Mouse (Mus musculus): Measurements from ENCODE around the gene Sgsm2. TPM values are rescaled to one million over a fixed set of nuclear protein-coding genes. Genes with fewer than 3 reads are reported as not detected.

Sgsm2 gene
- polyA plus RNA-seq, 1 experiment from 2014 or later, result 12.2 TPM

GRCm38 (mm10) chr11:74874630-74875029 lies 22.2 kb downstream of the Sgsm2 start:
- Histone ChIP-seq H3K9ac (no peak overlapping the region), H3K9me3 (no peaks in the 10 kb centered on the region), H3K4me3 (replicated peaks) (no peak overlapping the region), H3K4me1 (peaks cover 35% of the 10 kb centered on the region), H3K4me2 (no peak overlapping the region), H3K36me3 (replicated peaks) (0 out of 2 replicates have a peak, but pooled peaks cover 2% of the 10 kb centered on the region), H3K27me3 (no peaks in the 10 kb centered on the region), H3K27ac (no peak overlapping the region)
- WGBS, result 53% methylated on average over 3 of the region's 3 CpGs
- ATAC-seq (ENCODE audit: low FRiP score), result no peak

DNA sequence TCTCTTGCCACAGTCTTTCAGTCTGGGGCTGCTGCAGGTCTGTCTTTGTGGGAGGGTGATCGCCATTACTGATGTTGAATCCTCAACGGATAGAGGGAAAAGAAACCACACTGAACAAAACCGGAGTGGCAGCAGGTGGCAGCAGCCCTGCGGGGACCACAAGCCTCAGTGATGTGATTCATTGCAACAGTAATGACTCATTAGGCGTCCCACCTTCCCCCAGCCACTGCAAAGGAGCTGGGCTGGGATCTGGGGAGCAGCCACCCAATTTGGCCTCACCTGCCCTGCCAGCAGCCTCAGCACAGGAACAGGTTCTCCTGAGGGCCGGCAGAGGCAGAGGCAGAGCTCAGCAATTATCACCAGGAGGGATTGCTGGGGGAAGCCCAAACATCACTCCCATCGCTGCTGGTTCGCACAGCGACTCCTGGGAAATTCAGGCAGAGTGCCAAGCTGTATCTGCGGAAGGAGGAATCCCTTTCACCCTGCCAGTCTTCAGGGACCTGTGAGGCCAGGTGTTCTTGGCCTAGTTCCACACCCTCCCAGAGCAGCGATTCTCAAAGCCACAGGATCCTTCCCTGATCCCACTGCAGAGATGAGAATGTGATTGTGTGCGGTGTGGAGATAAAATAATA lies 25.8 kb downstream of the Sgsm2 start:
- Histone ChIP-seq H3K4me2 (peak overlapping the region; percentile 31), H3K4me1 (peaks cover 20% of the 10 kb centered on the region), H3K27ac (peak overlapping the region; percentile 76)

GRCm38 (mm10) chr11:74870544-74870943 lies 26.3 kb downstream of the Sgsm2 start:
- peak overlapping the region; percentile 76 for H3K27ac ChIP-seq
- 81% methylated on average over 4 of the region's 4 CpGs for WGBS
- peaks cover 26% of the 10 kb centered on the region for H3K36me3 ChIP-seq (replicated peaks)
- H3K9ac ChIP-seq, result no peak overlapping the region
- peaks cover 18% of the 10 kb centered on the region for H3K4me1 ChIP-seq
- no peaks in the 10 kb centered on the region for H3K27me3 ChIP-seq
- H3K4me3 ChIP-seq (replicated peaks), result no peak overlapping the region
- ATAC-seq (ENCODE audit: low FRiP score), result no peak
- H3K9me3 ChIP-seq, result no peaks in the 10 kb centered on the region
- no peak overlapping the region for H3K4me2 ChIP-seq

More for the DNA sequence above, 25.8 kb downstream of the Sgsm2 start:
- H3K9ac ChIP-seq, result no peak overlapping the region
- H3K27me3 ChIP-seq, result no peaks in the 10 kb centered on the region
- H3K4me3 ChIP-seq (replicated peaks), result no peak overlapping the region
- no peak for ATAC-seq (ENCODE audit: low FRiP score)
- no peaks in the 10 kb centered on the region for H3K9me3 ChIP-seq
- H3K36me3 ChIP-seq (replicated peaks), result peaks cover 26% of the 10 kb centered on the region
- WGBS, result 35% methylated on average over 12 of the region's 12 CpGs

GRCm38 (mm10) chr11:74869603-74870002 lies 27.3 kb downstream of the Sgsm2 start:
- WGBS, result 91% methylated on average over 6 of the region's 6 CpGs
- Histone ChIP-seq H3K4me2 (no peak overlapping the region), H3K36me3 (replicated peaks) (peaks cover 29% of the 10 kb centered on the region), H3K4me3 (replicated peaks) (no peak overlapping the region), H3K27me3 (no peaks in the 10 kb centered on the region), H3K27ac (no peak overlapping the region), H3K9ac (no peak overlapping the region), H3K9me3 (no peaks in the 10 kb centered on the region), H3K4me1 (peaks cover 15% of the 10 kb centered on the region)
- ATAC-seq (ENCODE audit: low FRiP score), result no peak

GRCm38 (mm10) chr11:74868046-74868760 lies 28.7 kb downstream of the Sgsm2 start:
- Histone ChIP-seq H3K4me3 (replicated peaks) (no peak overlapping the region), H3K27me3 (no peaks in the 10 kb centered on the region), H3K36me3 (replicated peaks) (peaks cover 27% of the 10 kb centered on the region), H3K27ac (no peak overlapping the region), H3K9ac (no peak overlapping the region), H3K4me2 (no peak overlapping the region), H3K9me3 (no peaks in the 10 kb centered on the region), H3K4me1 (peaks cover 12% of the 10 kb centered on the region)
- no peak for ATAC-seq (ENCODE audit: low FRiP score)
- WGBS, result 89% methylated on average over 13 of the region's 13 CpGs

DNA sequence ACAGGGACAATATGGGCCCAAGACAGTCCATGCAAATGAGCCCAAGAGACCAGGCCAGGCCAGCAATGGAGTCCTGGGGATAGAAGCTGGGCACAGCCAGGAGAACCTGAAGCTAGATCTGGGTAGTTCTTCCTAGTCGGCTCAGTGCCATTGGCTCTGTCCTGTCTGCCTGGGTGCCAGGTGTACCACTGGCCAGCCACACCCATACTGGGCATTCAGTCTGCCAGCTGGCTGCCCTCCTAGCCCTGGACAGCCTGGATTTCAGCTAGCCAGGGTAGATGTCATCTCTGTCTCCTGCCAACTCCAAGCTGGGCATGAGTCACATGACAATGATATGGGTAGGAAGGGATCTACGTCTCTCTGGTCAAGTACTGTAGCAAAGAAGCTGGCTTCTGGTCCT lies 29.7 kb downstream of the Sgsm2 start:
- no peaks in the 10 kb centered on the region for H3K27me3 ChIP-seq
- peaks cover 27% of the 10 kb centered on the region for H3K36me3 ChIP-seq (replicated peaks)
- ATAC-seq (ENCODE audit: low FRiP score), result no peak
- no peak overlapping the region for H3K4me2 ChIP-seq
- H3K4me1 ChIP-seq, result peaks cover 12% of the 10 kb centered on the region
- H3K9me3 ChIP-seq, result no peaks in the 10 kb centered on the region
- H3K9ac ChIP-seq, result no peak overlapping the region
- 88% methylated on average over 2 of the region's 2 CpGs for WGBS
- H3K4me3 ChIP-seq (replicated peaks), result no peak overlapping the region
- H3K27ac ChIP-seq, result no peak overlapping the region

DNA sequence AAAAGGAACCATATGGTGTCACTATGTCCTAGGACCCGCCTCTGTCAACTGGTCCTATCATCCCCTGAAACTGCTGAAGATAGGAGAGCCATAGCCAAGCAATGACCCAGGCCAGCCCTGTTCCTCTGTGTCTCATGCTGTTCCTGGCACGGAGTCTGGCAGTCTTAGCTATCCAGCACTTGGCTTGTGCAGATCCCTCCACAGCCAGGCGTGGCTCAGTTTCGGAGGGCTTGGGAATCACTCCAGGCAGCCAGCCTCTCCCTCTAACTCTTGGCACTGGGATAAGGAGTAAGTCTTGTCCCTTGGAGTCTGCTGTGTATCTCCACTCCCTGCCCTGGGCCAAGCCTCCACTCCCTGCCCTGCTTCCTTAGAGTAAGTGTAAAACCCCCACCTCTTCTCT lies 30.2 kb downstream of the Sgsm2 start:
- Histone ChIP-seq H3K9ac (no peak overlapping the region), H3K4me3 (replicated peaks) (no peak overlapping the region), H3K4me2 (no peak overlapping the region), H3K9me3 (no peaks in the 10 kb centered on the region), H3K4me1 (peaks cover 12% of the 10 kb centered on the region), H3K27ac (no peak overlapping the region), H3K27me3 (no peaks in the 10 kb centered on the region), H3K36me3 (replicated peaks) (peaks cover 27% of the 10 kb centered on the region)
- no peak for ATAC-seq (ENCODE audit: low FRiP score)
- 85% methylated on average over 4 of the region's 4 CpGs for WGBS

GRCm38 (mm10) chr11:74865252-74865651 lies 31.6 kb downstream of the Sgsm2 start:
- Histone ChIP-seq H3K9ac (no peak overlapping the region), H3K27me3 (no peaks in the 10 kb centered on the region), H3K4me2 (no peak overlapping the region), H3K4me3 (replicated peaks) (no peak overlapping the region), H3K36me3 (replicated peaks) (peaks cover 27% of the 10 kb centered on the region), H3K4me1 (no peaks in the 10 kb centered on the region; the same call in 1 of the 2 replicates), H3K27ac (no peak overlapping the region), H3K9me3 (no peaks in the 10 kb centered on the region)
- no peak for ATAC-seq (ENCODE audit: low FRiP score)
- WGBS, result 84% methylated on average over 9 of the region's 9 CpGs

DNA sequence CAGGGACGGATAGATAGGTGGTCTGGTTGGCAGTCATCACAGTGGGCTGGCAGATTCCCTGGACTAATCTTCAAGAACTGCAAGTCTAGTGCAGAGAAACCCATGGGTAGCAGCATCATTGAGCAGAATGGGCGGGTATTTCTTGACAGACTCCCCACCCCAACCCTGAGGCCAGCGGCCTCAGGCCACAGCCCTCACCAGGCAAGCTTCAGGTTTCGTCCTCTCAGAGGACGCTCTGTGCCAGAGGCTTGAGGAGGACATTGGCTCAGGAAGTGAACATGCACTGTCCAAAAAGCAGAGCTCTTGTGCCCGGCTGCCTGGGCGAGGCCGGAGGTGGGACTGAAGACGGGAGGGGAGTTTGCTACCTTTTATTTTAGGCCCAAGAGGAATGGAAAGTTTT lies 32.4 kb downstream of the Sgsm2 start:
- H3K9me3 ChIP-seq, result no peaks in the 10 kb centered on the region
- WGBS, result 89% methylated on average over 9 of the region's 9 CpGs
- H3K4me2 ChIP-seq, result no peak overlapping the region
- H3K27ac ChIP-seq, result no peak overlapping the region
- no peaks in the 10 kb centered on the region; the same call in 1 of the 2 replicates for H3K4me1 ChIP-seq
- H3K4me3 ChIP-seq (replicated peaks), result no peak overlapping the region
- H3K9ac ChIP-seq, result no peak overlapping the region
- no peaks in the 10 kb centered on the region for H3K27me3 ChIP-seq
- H3K36me3 ChIP-seq (replicated peaks), result peaks cover 27% of the 10 kb centered on the region
- ATAC-seq (ENCODE audit: low FRiP score), result no peak

GRCm38 (mm10) chr11:74863471-74863870 lies 33.4 kb downstream of the Sgsm2 start:
- H3K4me1 ChIP-seq, result no peaks in the 10 kb centered on the region
- no peak overlapping the region for H3K4me2 ChIP-seq
- no peak overlapping the region for H3K27ac ChIP-seq
- H3K36me3 ChIP-seq (replicated peaks), result peaks cover 26% of the 10 kb centered on the region
- H3K27me3 ChIP-seq, result no peaks in the 10 kb centered on the region
- ATAC-seq (ENCODE audit: low FRiP score), result no peak
- no peak overlapping the region for H3K4me3 ChIP-seq (replicated peaks)
- 27% methylated on average over 11 of the region's 11 CpGs for WGBS
- H3K9ac ChIP-seq, result no peak overlapping the region
- no peaks in the 10 kb centered on the region for H3K9me3 ChIP-seq

GRCm38 (mm10) chr11:74862129-74862528 lies 34.7 kb downstream of the Sgsm2 start:
- Histone ChIP-seq H3K4me2 (no peak overlapping the region), H3K36me3 (replicated peaks) (peaks cover 23% of the 10 kb centered on the region)
- whole genome bisulfite sequencing, result 85% methylated on average over 5 of the region's 5 CpGs

GRCm38 (mm10) chr11:74857756-74858155 lies 39.1 kb downstream of the Sgsm2 start:
- no peaks in the 10 kb centered on the region for H3K27me3 ChIP-seq

More at GRCm38 (mm10) chr11:74862129-74862528, 34.7 kb downstream of the Sgsm2 start:
- no peak overlapping the region for H3K4me3 ChIP-seq (replicated peaks)
- no peaks in the 10 kb centered on the region for H3K4me1 ChIP-seq
- no peaks in the 10 kb centered on the region for H3K27me3 ChIP-seq
- H3K9ac ChIP-seq, result no peak overlapping the region
- H3K27ac ChIP-seq, result no peak overlapping the region
- H3K9me3 ChIP-seq, result no peaks in the 10 kb centered on the region
- ATAC-seq (ENCODE audit: low FRiP score), result no peak

More at GRCm38 (mm10) chr11:74857756-74858155, 39.1 kb downstream of the Sgsm2 start:
- Histone ChIP-seq H3K36me3 (replicated peaks) (peaks cover 16% of the 10 kb centered on the region), H3K9ac (no peak overlapping the region), H3K4me1 (no peaks in the 10 kb centered on the region), H3K4me2 (no peak overlapping the region), H3K27ac (no peak overlapping the region), H3K9me3 (no peaks in the 10 kb centered on the region), H3K4me3 (replicated peaks) (no peak overlapping the region)
- WGBS, result 89% methylated on average over 9 of the region's 9 CpGs
- no peak for ATAC-seq (ENCODE audit: low FRiP score)

Measured in forebrain, embryonic 12.5 days (tissue).